Mouse (Mus musculus): ENCODE measurements around the gene Uso1. TPM values are rescaled to one million over a fixed set of nuclear protein-coding genes. Genes with fewer than 3 reads are reported as not detected.

Uso1 gene
- total RNA-seq, 2 experiments from 2014 or later: 46.4 to 47.3 TPM

- no peak for DNase-seq
Measured at GRCm38 (mm10) chr5:92240769-92241168, 103.0 kb downstream of the Uso1 start.

DNA sequence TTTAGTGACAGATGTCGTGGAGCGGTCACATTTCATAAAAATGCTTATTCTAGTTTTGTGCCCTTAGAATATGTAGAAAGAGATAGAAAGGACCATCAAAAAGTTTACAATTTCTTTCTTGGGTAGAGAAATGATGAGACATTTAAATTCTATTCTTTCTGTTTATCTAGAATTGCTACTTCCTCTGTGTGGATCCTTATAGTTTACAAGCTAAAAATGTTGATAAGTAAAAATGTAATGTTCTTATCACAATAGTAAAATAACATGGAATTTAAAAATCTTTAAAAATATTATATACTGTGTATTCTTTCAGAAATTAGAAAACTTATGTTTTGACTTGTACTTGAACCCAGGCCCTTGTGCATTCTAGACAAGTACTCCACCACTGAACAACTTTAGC is 107.2 kb downstream of the Uso1 start:
- DNase-seq: no peak

DNA sequence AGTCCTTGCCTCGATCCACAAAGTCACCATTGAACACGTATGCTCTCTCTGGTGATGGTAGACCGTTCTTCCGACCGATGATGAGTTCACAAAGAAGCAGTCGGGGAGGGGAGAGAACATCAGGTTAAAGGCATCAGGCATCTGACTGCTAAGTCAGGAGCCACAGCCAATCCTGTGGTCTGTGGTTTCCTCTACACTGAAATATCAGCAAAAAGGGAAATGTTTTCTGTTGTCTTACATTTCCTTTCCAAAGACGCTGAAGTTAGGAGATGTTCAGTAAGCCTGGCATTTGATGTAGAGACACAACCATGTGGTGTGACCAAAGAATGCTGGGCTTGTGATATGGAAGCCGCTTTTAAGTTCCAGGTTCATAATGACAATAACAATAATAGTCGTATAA is 107.7 kb downstream of the Uso1 start:
- DNase-seq: no peak

GRCm38 (mm10) chr5:92248614-92249013 is 110.9 kb downstream of the Uso1 start:
- DNase-seq: no peak

- DNase-seq: no peak
Measured at GRCm38 (mm10) chr5:92252031-92252430, 114.3 kb downstream of the Uso1 start.

Other genes starting within 250 kb of the Uso1 start
- 10 to 100 TPM; 42.7 to 43.8 TPM for gene Rchy1, start 174.9 kb upstream of the Uso1 start, total RNA-seq (2021)
- not detected for gene Odaph, start 150.5 kb upstream of the Uso1 start, total RNA-seq (2021)
- gene Cdkl2, start 94.1 kb upstream of the Uso1 start, total RNA-seq (2021): 1 to 10 TPM; 2.2 to 2.4 TPM
- 10 to 100 TPM; 81.1 to 82.9 TPM for gene G3bp2, start 54.2 kb upstream of the Uso1 start, total RNA-seq (2021)
- gene U90926, start 77.5 kb downstream of the Uso1 start, total RNA-seq (2021): not detected
- gene Ppef2, start 118.3 kb downstream of the Uso1 start, total RNA-seq (2021): not detected
- gene Naaa, start 140.2 kb downstream of the Uso1 start, total RNA-seq (2021): 10 to 100 TPM in 1 of 2 experiments, 1 to 10 TPM in 1; 9.9 to 11.3 TPM
- gene Sdad1, start 172.5 kb downstream of the Uso1 start, total RNA-seq (2021): 10 to 100 TPM; 20.0 to 21.7 TPM
- under 1 TPM; 0.26 to 0.74 TPM for gene Cxcl9, start 190.1 kb downstream of the Uso1 start, total RNA-seq (2021)
- gene Art3, start 193.9 kb downstream of the Uso1 start, total RNA-seq (2021): 100 to 1,000 TPM; 284 to 319 TPM
- gene Cxcl10, start 211.0 kb downstream of the Uso1 start, total RNA-seq (2021): under 1 TPM in 1 of 2 experiments, not detected in 1; 0.47 TPM